ENCODE assay signal across 9 mouse cellular contexts in genomic region chr10:59958458-59958857, GRCm38 (mm10). TPM values are rescaled to one million over a fixed set of nuclear protein-coding genes. Genes with fewer than 3 reads are reported as not detected.
DNase-seq lines count a peak whose midpoint lies in the region; ATAC-seq and TF ChIP-seq lines count a peak whose summit lies in the region.
"Had no signal": no experiment of that assay in that cellular context is flagged by ENCODE, and none has a peak within 500 bp of the region (broad histone marks: within the 10 kb centered on the region; RNA-seq: fewer than 3 reads in every experiment).

No protein-coding gene starts in this region.

- no peak for TF ChIP-seq POLR2A in CH12.LX (IDR thresholded peaks at IDR 0.05; ENCODE audit: low read depth, low read length)

- H3K4me1 ChIP-seq in CH12.LX (ENCODE audit: control insufficient read depth in 1 of 2, insufficient read depth in 2 of 2), result peaks cover 12 to 25% of the 10 kb centered on the region in 2 experiments
- peaks cover 33% of the 10 kb centered on the region for H3K4me1 ChIP-seq in forebrain, embryonic 13.5 days
- H3K4me1 ChIP-seq in midbrain, embryonic 12.5 days, result peaks cover 29% of the 10 kb centered on the region
- peaks cover 6% of the 10 kb centered on the region; the same call in 1 of the 2 replicates for H3K4me1 ChIP-seq in intestine, embryonic 15.5 days (replicated peaks)

- intact Hi-C loops in gastrocnemius, adult 2 months (cut with DNase I), result no loop called here
- intact Hi-C loops in gastrocnemius, postnatal 36 days (cut with DNase I), result no loop called here

- no peaks in the 10 kb centered on the region for H3K9me3 ChIP-seq in CH12.LX (replicated peaks; ENCODE audit: low read length)
- H3K9me3 ChIP-seq in forebrain, embryonic 13.5 days (replicated peaks), result no peaks in the 10 kb centered on the region
- H3K9me3 ChIP-seq in midbrain, embryonic 12.5 days, result no peaks in the 10 kb centered on the region
- H3K9me3 ChIP-seq in intestine, embryonic 15.5 days, result no peaks in the 10 kb centered on the region
- H3K9me3 ChIP-seq: embryonic facial prominence, embryonic 12.5 days had no signal

- H3K27me3 ChIP-seq in CH12.LX (replicated peaks), result no peaks in the 10 kb centered on the region
- no peaks in the 10 kb centered on the region for H3K27me3 ChIP-seq in forebrain, embryonic 13.5 days
- H3K27me3 ChIP-seq in midbrain, embryonic 12.5 days, result no peaks in the 10 kb centered on the region
- H3K27me3 ChIP-seq in intestine, embryonic 15.5 days (replicated peaks), result 0 out of 2 replicates have a peak, but pooled peaks cover 2% of the 10 kb centered on the region
- H3K27me3 ChIP-seq: embryonic facial prominence, embryonic 12.5 days had no signal

- peak overlapping the region; percentile 84 for H3K27ac ChIP-seq in gastrocnemius, adult 2 months
- H3K27ac ChIP-seq in CH12.LX (ENCODE audit: insufficient read depth, low read depth), result no peak overlapping the region
- H3K27ac ChIP-seq in forebrain, embryonic 13.5 days, result peak overlapping the region; percentile 96
- H3K27ac ChIP-seq in midbrain, embryonic 12.5 days (replicated peaks), result peak overlapping the region; percentile 83
- H3K27ac ChIP-seq in intestine, embryonic 15.5 days, result no peak overlapping the region

- H3K4me3 ChIP-seq in gastrocnemius, adult 2 months, result peak overlapping the region; percentile 34; the same call in 1 of the 2 replicates
- no peak overlapping the region for H3K4me3 ChIP-seq in CH12.LX (replicated peaks in 1 of 3; ENCODE audit: low read depth in 2 of 3, low read length in 2 of 3, poor library complexity in 1 of 3)
- no peak overlapping the region for H3K4me3 ChIP-seq in forebrain, embryonic 13.5 days
- H3K4me3 ChIP-seq in midbrain, embryonic 12.5 days, result no peak overlapping the region
- H3K4me3 ChIP-seq in intestine, embryonic 15.5 days (replicated peaks), result no peak overlapping the region

- in situ Hi-C loops in CH12.LX (cut with MboI; ENCODE audit: low pct_ligation_motif_present, low pct_unique_long_range_greater_than_20kb, low sequenced_read_pairs), result no loop called here

- no peak for TF ChIP-seq RAD21 in CH12.LX (IDR thresholded peaks at IDR 0.05; ENCODE audit: low read depth, low read length)

- peak; percentile 65 for ATAC-seq in forebrain, embryonic 13.5 days
- ATAC-seq in midbrain, embryonic 12.5 days (ENCODE audit: low FRiP score, low read depth), result peak; percentile 68
- ATAC-seq in intestine, embryonic 15.5 days, result no peak
- ATAC-seq in monocyte, adult 5-6 weeks (replicated peaks; ENCODE audit: insufficient number of reproducible peaks, low FRiP score, low TSS enrichment, poor library complexity, severe bottlenecking), result no peak

- dilution Hi-C loops in CH12.LX (cut with MboI; ENCODE audit: extremely low pct_ligation_motif_present, extremely low pct_unique_long_range_greater_than_20kb, low sequenced_read_pairs), result no loop called here

- WGBS in forebrain, embryonic 13.5 days, result 17% methylated on average over 5 of the region's 5 CpGs
- 18% methylated on average over 5 of the region's 5 CpGs for WGBS in midbrain, embryonic 12.5 days
- WGBS in intestine, embryonic 15.5 days, result 59% methylated on average over 5 of the region's 5 CpGs

- H3K9ac ChIP-seq in CH12.LX (ENCODE audit: insufficient read depth, low read depth), result no peak overlapping the region
- 0 out of 2 replicates have a peak overlapping the region, but pooled peaks have one; percentile 56 for H3K9ac ChIP-seq in forebrain, embryonic 13.5 days
- peak overlapping the region; percentile 12; the same call in 1 of the 2 replicates for H3K9ac ChIP-seq in midbrain, embryonic 12.5 days (replicated peaks)
- H3K9ac ChIP-seq in intestine, embryonic 15.5 days, result no peak overlapping the region
- H3K9ac ChIP-seq: embryonic facial prominence, embryonic 12.5 days had no signal

- TF ChIP-seq CTCF in gastrocnemius, adult 2 months (IDR thresholded peaks at IDR 0.05), result no peak
- TF ChIP-seq CTCF in CH12.LX (conservative IDR thresholded peaks at IDR 0.05 in 1 of 2, IDR thresholded peaks at IDR 0.05 in 1 of 2; ENCODE audit: low read depth in 2 of 2, low read length in 2 of 2), result no peak

- H3K4me2 ChIP-seq in CH12.LX (ENCODE audit: insufficient read depth, low read depth, poor library complexity, severe bottlenecking), result no peak overlapping the region
- peak overlapping the region; percentile 52 for H3K4me2 ChIP-seq in forebrain, embryonic 13.5 days
- H3K4me2 ChIP-seq in midbrain, embryonic 12.5 days (replicated peaks), result peak overlapping the region; percentile 51
- no peak overlapping the region for H3K4me2 ChIP-seq in intestine, embryonic 15.5 days (replicated peaks)

- peak; percentile 41 for DNase-seq in gastrocnemius, adult 2 months
- DNase-seq in gastrocnemius, postnatal 36 days, result no peak
- DNase-seq in CH12.LX (ENCODE audit: extremely low read depth), result no peak
- DNase-seq in embryo, embryonic 10.5 days (ENCODE audit: low spot score), result no peak

- H3K36me3 ChIP-seq in CH12.LX (replicated peaks in 1 of 2; ENCODE audit: control insufficient read depth in 1 of 2, insufficient read depth in 1 of 2, low read length in 1 of 2), result no peaks in the 10 kb centered on the region
- H3K36me3 ChIP-seq in forebrain, embryonic 13.5 days (ENCODE audit: poor library complexity, severe bottlenecking), result no peaks in the 10 kb centered on the region
- H3K36me3 ChIP-seq in midbrain, embryonic 12.5 days, result no peaks in the 10 kb centered on the region
- H3K36me3 ChIP-seq in intestine, embryonic 15.5 days, result no peaks in the 10 kb centered on the region
- H3K36me3 ChIP-seq: embryonic facial prominence, embryonic 12.5 days had no signal

- no peaks in the 10 kb centered on the region for H3K79me2 ChIP-seq in CH12.LX (replicated peaks; ENCODE audit: control insufficient read depth, extremely low read depth, insufficient read depth, poor library complexity, severe bottlenecking)

- peak; percentile 44 for TF ChIP-seq EP300 in CH12.LX (IDR thresholded peaks at IDR 0.05; ENCODE audit: low read length)

TF ChIP-seq in CH12.LX, 34 proteins besides CTCF, POLR2A, EP300 and RAD21 (continues in another document):
- TF ChIP-seq ZMIZ1 (IDR thresholded peaks at IDR 0.05; ENCODE audit: low read depth, low read length) (no peak), HCFC1 (IDR thresholded peaks at IDR 0.05; ENCODE audit: low read depth, low read length) (0 out of 2 replicates have a peak, but pooled peaks have one; percentile 12), MAFK (IDR thresholded peaks at IDR 0.05; ENCODE audit: insufficient replicate concordance, low read length) (no peak), E2F4 (IDR thresholded peaks at IDR 0.05; ENCODE audit: insufficient replicate concordance, low read depth, low read length) (no peak), PAX5 (IDR thresholded peaks at IDR 0.05; ENCODE audit: low read length) (no peak), NRF1 (IDR thresholded peaks at IDR 0.05; ENCODE audit: low read depth, low read length) (no peak), BHLHE40 (IDR thresholded peaks at IDR 0.05; ENCODE audit: low read depth, low read length) (0 out of 2 replicates have a peak, but pooled peaks have one; percentile 46), TBP (conservative IDR thresholded peaks at IDR 0.05; ENCODE audit: low read depth, low read length) (no peak), SMC3 (IDR thresholded peaks at IDR 0.05; ENCODE audit: low read depth, low read length) (no peak), ETS1 (conservative IDR thresholded peaks at IDR 0.05; ENCODE audit: low read depth, low read length) (peak; percentile 75), ZC3H11A (IDR thresholded peaks at IDR 0.05; ENCODE audit: low read depth, low read length) (no peak), POLR2AphosphoS2 (IDR thresholded peaks at IDR 0.05; ENCODE audit: low read depth, low read length) (no peak), MYC (IDR thresholded peaks at IDR 0.05; ENCODE audit: low read depth, low read length) (no peak), CHD1 (IDR thresholded peaks at IDR 0.05; ENCODE audit: low read depth, low read length) (no peak), MAZ (IDR thresholded peaks at IDR 0.05; ENCODE audit: low read depth, low read length) (0 out of 2 replicates have a peak, but pooled peaks have one; percentile 22), IRF4 (IDR thresholded peaks at IDR 0.05; ENCODE audit: low read depth, low read length) (0 out of 2 replicates have a peak, but pooled peaks have one; percentile 17)

RNA-seq across cellular contexts. Expression of gene Ddit4, which starts 6.8 kb away (rescaled TPM):
- 100 to 1,000 TPM in 1 of 2 experiments, 10 to 100 TPM in 1; 15.4 to 183 TPM for total RNA-seq in gastrocnemius, adult 2 months (2021)
- total RNA-seq in gastrocnemius, postnatal 36 days (2021), result 10 to 100 TPM; 18.2 to 39.3 TPM
- total RNA-seq in CH12.LX (2012; rRNA removed) (45.7 and 136 TPM in 2 replicates), CH12.LX (2014; rRNA removed) (37.5 and 50.6 TPM in 2 replicates)
- 38.9 and 39.5 TPM in 2 replicates for polyA plus RNA-seq in CH12.LX (2012; ENCODE audit: insufficient read length, low read depth)
- 69.3 and 71.3 TPM in 2 replicates for polyA plus RNA-seq in forebrain, embryonic 13.5 days (2015; fragmentation: Nextera tagmentation; extraction: Ambion mirVana)
- 47.6 and 51.6 TPM in 2 replicates for polyA plus RNA-seq in midbrain, embryonic 12.5 days (2016; fragmentation: Nextera tagmentation; extraction: Ambion mirVana)
- 35.4 and 35.7 TPM in 2 replicates for polyA plus RNA-seq in intestine, embryonic 15.5 days (2015; fragmentation: Nextera tagmentation; extraction: Ambion mirVana)
- total RNA-seq in monocyte, adult 5-6 weeks (2017), result 29.5 to 34.2 TPM (median 34.2 TPM) in 3 replicates

RNA-seq across cellular contexts. Expression of gene Ascc1, which starts 44.1 kb away (rescaled TPM):
- 10 to 100 TPM; 13.6 to 14.6 TPM for total RNA-seq in gastrocnemius, adult 2 months (2021)
- total RNA-seq in gastrocnemius, postnatal 36 days (2021), result 10 to 100 TPM; 12.8 to 13.1 TPM
- total RNA-seq in CH12.LX (2012; rRNA removed), result 18.1 and 25.4 TPM in 2 replicates
- total RNA-seq in CH12.LX (2014; rRNA removed), result 20.1 and 21.0 TPM in 2 replicates
- polyA plus RNA-seq in CH12.LX (2012; ENCODE audit: insufficient read length, low read depth), result 25.5 and 30.7 TPM in 2 replicates
- polyA plus RNA-seq in forebrain, embryonic 13.5 days (2015; fragmentation: Nextera tagmentation; extraction: Ambion mirVana), result 42.1 and 43.1 TPM in 2 replicates
- polyA plus RNA-seq in midbrain, embryonic 12.5 days (2016; fragmentation: Nextera tagmentation; extraction: Ambion mirVana), result 37.4 and 39.6 TPM in 2 replicates
- 45.2 and 45.3 TPM in 2 replicates for polyA plus RNA-seq in intestine, embryonic 15.5 days (2015; fragmentation: Nextera tagmentation; extraction: Ambion mirVana)
- 13.0 to 19.4 TPM (median 18.4 TPM) in 3 replicates for total RNA-seq in monocyte, adult 5-6 weeks (2017)

RNA-seq across cellular contexts. Expression of gene Anapc16, which starts 44.5 kb away (rescaled TPM):
- total RNA-seq in gastrocnemius, adult 2 months (2021), result 10 to 100 TPM; 49.5 to 50.7 TPM
- total RNA-seq in gastrocnemius, postnatal 36 days (2021), result 10 to 100 TPM; 45.0 to 46.0 TPM
- 66.4 and 67.6 TPM in 2 replicates for total RNA-seq in CH12.LX (2012; rRNA removed)
- 64.9 and 65.3 TPM in 2 replicates for total RNA-seq in CH12.LX (2014; rRNA removed)
- polyA plus RNA-seq in CH12.LX (2012; ENCODE audit: insufficient read length, low read depth), result 43.9 and 50.8 TPM in 2 replicates
- polyA plus RNA-seq in forebrain, embryonic 13.5 days (2015; fragmentation: Nextera tagmentation; extraction: Ambion mirVana), result 122 TPM in 2 replicates
- polyA plus RNA-seq in midbrain, embryonic 12.5 days (2016; fragmentation: Nextera tagmentation; extraction: Ambion mirVana), result 110 and 115 TPM in 2 replicates
- polyA plus RNA-seq in intestine, embryonic 15.5 days (2015; fragmentation: Nextera tagmentation; extraction: Ambion mirVana), result 99.9 and 101 TPM in 2 replicates
- total RNA-seq in monocyte, adult 5-6 weeks (2017), result 69.0 to 89.0 TPM (median 82.7 TPM) in 3 replicates

Comparison
In these comparisons a context has a peak if more than half of its experiments do, and no peak if none do; other contexts are left out.
1. H3K27ac ChIP-seq: peak in gastrocnemius, adult 2 months (single experiment), forebrain, embryonic 13.5 days (single experiment) and midbrain, embryonic 12.5 days (single experiment); none in CH12.LX (single experiment) and intestine, embryonic 15.5 days (single experiment).
2. H3K4me2 ChIP-seq: peak in forebrain, embryonic 13.5 days (single experiment) and midbrain, embryonic 12.5 days (single experiment); none in CH12.LX (single experiment) and intestine, embryonic 15.5 days (single experiment).
3. H3K9ac ChIP-seq: peak in forebrain, embryonic 13.5 days (single experiment) and midbrain, embryonic 12.5 days (single experiment); none in CH12.LX (single experiment) and intestine, embryonic 15.5 days (single experiment).
4. ATAC-seq: peak in forebrain, embryonic 13.5 days (single experiment) and midbrain, embryonic 12.5 days (single experiment); none in intestine, embryonic 15.5 days (single experiment) and monocyte, adult 5-6 weeks (single experiment).